Mouse (Mus musculus) heart, postnatal 10 days (tissue): ENCODE results near the gene Hist1h2bh. TPM values are rescaled to one million over a fixed set of nuclear protein-coding genes. Genes with fewer than 3 reads are reported as not detected.
"Not testable (repeated sequence)": the region's sequence is repeated elsewhere in the genome, so short reads cannot be mapped to it uniquely, and the experiment has no call there.

ENCODE experiments used
- DNase-seq, 2 experiments: peaks; one replicate each; pipeline ENCODE4 v3.0.0; 2021
- intact Hi-C: fragments of 180-260 bp; cut with DNase I; formaldehyde crosslinking; loops from one replicate; pipeline ENCODE4 v1.15.1; 2025
- total RNA-seq, 2 experiments: library from RNA; stranded (reverse); gene quantifications; 2 replicates each; pipeline ENCODE4 v1.2.3; 2021

Gene Hist1h2bh
- total RNA-seq, 2 experiments from 2014 or later, result 9.2 to 11.2 TPM

DNA sequence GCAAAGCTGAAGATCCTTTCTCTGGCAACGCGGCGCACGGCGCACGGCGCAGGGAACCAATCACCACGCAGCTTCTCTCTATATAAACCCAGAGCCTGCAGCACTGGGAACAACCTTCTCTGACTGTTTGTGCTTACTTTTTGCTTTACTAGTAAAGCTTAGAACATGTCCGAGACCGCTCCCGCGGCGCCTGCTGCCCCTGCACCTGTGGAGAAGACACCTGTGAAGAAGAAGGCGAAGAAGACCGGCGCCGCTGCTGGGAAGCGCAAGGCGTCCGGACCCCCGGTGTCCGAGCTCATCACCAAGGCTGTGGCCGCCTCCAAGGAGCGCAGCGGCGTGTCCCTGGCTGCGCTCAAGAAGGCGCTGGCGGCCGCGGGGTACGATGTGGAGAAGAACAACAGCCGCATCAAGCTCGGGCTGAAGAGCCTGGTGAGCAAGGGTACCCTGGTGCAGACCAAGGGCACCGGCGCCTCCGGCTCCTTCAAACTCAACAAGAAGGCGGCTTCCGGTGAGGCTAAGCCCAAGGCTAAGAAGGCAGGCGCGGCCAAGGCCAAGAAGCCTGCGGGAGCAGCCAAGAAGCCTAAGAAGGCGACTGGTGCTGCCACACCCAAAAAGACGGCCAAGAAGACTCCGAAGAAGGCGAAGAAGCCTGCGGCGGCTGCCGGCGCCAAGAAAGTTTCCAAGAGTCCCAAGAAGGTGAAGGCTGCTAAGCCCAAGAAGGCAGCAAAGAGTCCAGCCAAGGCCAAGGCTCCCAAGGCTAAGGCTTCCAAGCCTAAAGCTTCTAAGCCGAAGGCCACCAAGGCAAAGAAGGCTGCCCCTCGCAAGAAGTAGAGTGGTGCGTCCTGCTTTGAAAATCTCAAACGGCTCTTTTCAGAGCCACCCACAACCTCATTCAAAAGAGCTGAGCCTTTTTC lies 12.0 kb upstream of the Hist1h2bh start:
- intact Hi-C loops, result no loop called here
- peak; percentile 86 for DNase-seq

- peak in 1 of 2 experiments; percentile 41 for DNase-seq
- intact Hi-C loops, result no loop called here
These were observed 11.2 kb upstream of the Hist1h2bh start for GRCm38 (mm10) chr13:23554393-23554792.

DNA sequence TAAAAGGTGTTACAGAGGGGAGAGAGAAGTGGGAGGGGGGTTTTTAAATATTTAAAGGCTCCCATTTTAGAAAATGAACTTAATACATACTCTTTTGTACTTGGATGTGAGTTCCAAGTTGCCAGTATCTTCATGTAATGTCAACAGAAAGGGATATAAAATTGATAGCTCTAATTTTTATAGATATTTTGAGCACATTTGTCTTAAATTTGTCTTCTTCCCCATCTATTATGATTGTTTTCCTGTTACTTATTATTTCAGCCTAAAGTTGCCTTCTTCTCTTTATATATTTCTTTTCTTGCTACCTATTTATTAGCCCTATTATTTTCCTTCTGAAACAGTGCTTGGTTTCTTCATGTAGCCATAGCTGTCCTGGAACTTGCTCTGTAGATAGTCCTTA lies 9.8 kb upstream of the Hist1h2bh start, which contains the start of gene Hist1h1d:
Gene Hist1h1d, plus strand, starts transcription at position 301 of the 400 bp plus-strand sequence.
- no peak for DNase-seq
- intact Hi-C loops, result no loop called here

DNA sequence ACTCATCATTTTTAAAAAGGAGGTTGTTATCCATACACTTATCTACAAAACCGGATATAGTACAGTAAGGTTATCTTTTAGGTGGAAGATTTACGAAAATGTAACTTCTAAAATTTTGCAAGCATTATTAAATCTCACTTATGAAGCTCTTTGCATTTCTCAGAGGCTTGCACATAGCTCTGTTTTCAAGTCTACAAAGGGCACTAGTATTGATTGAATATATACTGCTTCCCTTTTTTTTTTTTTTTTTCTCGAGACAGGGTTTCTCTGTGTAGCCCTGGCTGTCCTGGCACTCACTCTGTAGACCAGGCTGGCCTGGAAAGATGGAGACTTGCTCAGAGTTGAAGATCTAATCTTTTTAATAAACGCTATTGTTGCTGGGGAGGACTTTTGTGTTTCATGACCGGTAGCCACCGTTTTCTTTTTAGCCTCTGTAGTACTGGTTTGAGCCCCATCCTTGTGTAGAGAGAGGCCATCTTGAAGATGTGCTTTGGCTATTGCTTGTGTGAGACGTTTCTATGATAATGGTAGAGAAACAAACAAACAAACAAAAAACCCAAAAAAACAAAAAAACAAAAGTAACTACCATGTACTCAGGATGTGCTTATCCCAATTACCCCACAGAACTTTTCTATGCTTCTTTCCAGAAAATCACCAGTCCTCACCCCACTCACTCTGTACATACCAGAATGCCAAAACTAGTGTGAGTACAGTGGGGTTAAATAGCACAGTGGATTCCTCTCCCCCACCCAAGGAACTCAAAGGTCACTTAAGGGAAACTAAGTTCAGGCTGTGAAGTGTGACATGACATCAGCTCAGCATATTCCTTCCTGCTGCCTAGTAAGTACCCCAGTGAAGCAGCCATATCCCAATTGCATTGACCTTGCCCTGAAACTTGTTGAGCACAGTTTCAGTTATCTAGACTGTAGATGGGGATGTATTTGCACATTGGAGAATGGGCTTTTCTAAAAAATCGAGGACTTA lies 9.0 kb upstream of the Hist1h2bh start:
- peak in 1 of 2 experiments; percentile 6 for DNase-seq
- intact Hi-C loops, result no loop called here

DNA sequence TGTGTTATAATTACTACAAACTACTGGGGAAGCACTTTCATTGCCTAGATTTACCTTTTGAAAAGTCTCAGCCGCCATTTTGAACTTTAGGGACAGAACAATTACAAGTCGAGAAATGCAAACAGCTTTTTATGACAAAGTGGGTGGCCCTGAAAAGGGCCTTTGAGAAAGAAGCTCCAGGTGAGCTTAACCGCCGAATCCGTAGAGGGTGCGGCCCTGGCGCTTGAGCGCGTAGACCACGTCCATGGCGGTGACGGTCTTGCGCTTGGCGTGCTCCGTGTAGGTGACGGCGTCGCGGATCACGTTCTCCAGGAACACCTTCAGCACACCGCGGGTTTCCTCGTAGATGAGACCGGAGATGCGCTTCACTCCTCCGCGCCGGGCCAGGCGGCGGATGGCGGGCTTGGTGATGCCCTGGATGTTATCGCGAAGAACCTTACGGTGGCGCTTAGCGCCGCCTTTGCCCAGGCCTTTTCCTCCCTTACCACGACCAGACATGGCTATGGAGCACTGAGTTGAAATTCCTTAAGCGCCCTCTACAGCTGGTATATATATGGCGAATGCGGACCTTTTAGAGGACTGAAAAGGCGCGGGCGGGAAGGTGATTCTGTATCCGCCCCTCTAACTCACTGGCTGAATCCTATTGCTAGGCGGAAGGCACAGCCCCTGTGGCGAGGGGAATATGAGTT lies 8.1 kb upstream of the Hist1h2bh start, which contains the start of gene Hist1h4f:
Gene Hist1h4f, minus strand, starts transcription at position 503 of the 689 bp plus-strand sequence.
- intact Hi-C loops, result not testable (repeated sequence)
- DNase-seq, result peak; percentile 90 to 91

GRCm38 (mm10) chr13:23550761-23551145 lies 7.6 kb upstream of the Hist1h2bh start:
- intact Hi-C loops, result no loop called here
- peak in 1 of 2 experiments; percentile 4 for DNase-seq

- DNase-seq, result no peak
- intact Hi-C loops, result no loop called here
These were observed 3.5 kb upstream of the Hist1h2bh start for GRCm38 (mm10) chr13:23546694-23547093.

DNA sequence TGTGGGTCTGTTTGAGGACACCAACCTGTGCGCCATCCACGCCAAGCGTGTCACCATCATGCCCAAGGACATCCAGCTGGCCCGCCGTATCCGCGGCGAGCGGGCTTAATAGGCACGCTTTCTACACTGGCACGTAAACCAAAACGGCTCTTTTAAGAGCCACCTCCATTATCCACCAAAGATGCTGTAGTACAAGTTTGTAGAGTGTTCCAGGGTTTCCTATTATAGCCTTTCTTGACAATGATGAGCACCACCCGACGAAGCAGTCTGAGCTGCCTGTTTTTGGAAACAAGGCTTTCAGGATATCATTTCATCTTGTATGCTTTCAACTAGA lies 1.6 kb upstream of the Hist1h2bh start:
- intact Hi-C loops, result not testable (repeated sequence)
- peak in 1 of 2 experiments; percentile 25 for DNase-seq

DNA sequence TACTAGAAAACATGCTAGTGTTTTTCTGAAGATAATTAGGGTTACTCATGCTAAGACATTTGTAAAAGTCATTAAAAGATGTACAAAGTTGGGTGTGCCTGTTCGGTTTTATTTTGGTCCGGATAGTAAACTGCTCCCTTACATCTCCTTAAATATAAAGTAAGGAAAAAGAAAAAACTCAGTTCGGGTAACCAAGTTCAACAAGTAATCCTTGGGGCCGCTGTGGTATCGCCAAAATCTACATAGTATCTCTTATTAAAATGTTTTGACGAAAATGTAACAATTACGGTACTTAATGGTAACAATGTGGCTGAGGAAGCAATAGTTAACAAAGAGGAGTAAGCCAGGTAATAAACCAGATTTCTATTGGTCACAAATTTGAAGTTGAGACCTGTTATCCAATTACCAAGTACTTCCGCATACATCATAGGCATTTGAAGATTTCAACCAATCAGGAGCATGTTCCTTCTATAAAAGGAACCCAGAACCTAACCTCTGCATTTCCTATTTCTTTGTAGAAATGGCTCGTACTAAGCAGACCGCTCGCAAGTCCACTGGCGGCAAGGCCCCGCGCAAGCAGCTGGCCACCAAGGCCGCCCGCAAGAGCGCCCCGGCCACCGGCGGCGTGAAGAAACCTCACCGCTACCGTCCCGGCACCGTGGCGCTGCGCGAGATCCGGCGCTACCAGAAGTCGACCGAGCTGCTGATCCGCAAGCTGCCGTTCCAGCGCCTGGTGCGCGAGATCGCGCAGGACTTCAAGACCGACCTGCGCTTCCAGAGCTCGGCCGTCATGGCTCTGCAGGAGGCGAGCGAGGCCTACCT lies 984 bp upstream of the Hist1h2bh start, which contains the start of gene Hist1h3f:
Gene Hist1h3f, plus strand, starts transcription at position 88 of the 822 bp plus-strand sequence.
- intact Hi-C loops, result no loop called here
- DNase-seq, result peak; percentile 87 to 88

- intact Hi-C loops, DNase-seq: not testable (repeated sequence)
These were observed 789 bp downstream of the Hist1h2bh start for GRCm38 (mm10) chr13:23542225-23542980.

DNA sequence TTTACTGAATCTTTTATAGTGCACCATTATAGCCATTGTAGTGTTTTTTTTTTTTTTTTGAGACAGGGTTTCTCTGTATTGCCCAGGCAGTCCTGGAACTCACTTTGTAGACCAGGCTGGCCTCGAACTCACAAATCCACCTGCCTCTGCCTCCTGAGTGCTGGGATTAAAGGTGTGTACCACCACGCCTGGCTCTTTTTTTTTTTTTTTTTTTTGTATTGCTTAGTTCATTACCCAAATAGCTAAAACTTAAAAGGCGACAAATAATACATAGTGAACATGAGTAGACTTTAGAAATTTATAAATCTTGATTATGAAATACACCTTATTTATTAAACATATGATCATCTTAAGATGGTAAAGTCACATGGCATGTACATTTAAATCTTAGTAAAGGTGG lies 1.7 kb downstream of the Hist1h2bh start:
- no peak for DNase-seq
- intact Hi-C loops, result no loop called here

- intact Hi-C loops, result loop anchor here (10.0 kb wide), 1 partner anchor 205 kb away; the partner anchor contains the start of genes Hist1h2bb and Hist1h3c
- not testable (repeated sequence) for DNase-seq
These were observed 3.4 kb downstream of the Hist1h2bh start for GRCm38 (mm10) chr13:23539821-23540220.

- intact Hi-C loops, result loop anchor here (10.0 kb wide), 1 partner anchor 207 kb away; the partner anchor contains the start of genes Hist1h2bb and Hist1h3c
- no peak for DNase-seq
These were observed 4.9 kb downstream of the Hist1h2bh start for GRCm38 (mm10) chr13:23538249-23538648.

DNA sequence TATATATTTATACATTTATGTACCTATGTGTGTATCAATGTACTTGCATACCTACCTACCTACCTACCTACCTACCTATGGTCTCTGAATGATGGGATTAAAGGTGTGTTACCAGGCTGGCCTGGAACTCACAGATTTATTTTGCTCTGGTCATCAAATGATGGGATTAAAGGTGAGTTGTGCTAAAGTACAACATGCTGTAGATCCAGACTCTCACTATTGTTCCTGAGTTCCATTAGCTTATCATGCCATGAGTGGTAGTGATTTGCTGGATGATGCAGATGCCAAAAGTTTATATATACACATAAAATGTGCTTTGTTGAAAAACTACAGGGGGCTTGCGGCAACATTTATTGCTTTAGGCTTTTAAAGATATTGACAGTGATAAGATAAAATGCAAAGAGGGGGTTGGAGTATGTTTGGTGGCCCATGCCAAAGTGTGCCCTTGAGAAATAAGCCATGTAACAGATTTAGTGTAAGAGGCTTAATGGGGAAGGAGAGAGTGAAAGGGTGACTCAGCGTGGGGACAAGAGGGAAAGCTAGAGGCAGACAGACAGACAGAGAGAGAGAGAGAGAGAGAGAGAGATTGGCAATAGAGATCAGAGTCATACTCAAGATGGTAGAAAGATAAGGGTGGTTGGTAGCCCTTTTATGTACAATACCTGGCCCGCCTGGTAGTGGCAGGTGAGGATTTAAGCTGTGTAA lies 6.0 kb downstream of the Hist1h2bh start:
- DNase-seq, result no peak
- intact Hi-C loops, result loop anchor here (10.0 kb wide), 1 partner anchor 208 kb away; the partner anchor contains the start of genes Hist1h2bb and Hist1h3c

DNA sequence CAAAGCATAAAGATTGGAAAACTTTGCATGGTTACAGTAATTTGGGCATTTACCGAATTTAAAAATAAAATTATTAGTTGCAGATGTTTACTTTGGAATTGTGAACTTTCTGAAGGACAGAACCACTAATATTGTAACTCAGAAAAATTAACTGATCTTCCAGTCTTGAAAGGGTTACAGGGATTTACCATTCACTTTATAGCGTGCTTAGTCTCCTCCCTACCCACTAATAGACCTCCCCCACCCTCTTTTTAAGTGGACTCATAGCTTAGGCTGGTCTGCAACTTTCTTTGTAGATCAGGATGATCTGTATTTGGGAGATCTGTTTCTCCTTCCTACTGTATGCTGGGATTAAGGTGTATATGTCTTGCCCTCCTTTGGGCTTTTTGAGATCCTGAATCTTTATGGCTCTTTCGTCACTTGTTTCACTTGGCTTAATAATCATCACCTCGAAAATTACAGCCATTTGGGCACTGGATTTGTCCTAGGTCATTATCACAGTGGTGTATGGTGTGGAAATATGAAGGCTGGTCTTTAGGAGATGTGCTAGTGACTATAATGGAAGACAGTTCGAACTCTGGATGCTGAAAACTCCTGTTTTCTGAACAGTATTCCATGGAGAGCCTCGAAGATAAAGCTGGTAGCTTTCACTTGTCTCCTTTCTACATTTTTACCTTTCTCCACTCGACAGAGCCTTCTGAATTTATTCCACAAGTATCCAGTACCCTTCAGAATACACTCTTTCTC lies 6.9 kb downstream of the Hist1h2bh start:
- intact Hi-C loops, result loop anchor here (10.0 kb wide), 1 partner anchor 209 kb away; the partner anchor contains the start of genes Hist1h2bb and Hist1h3c
- DNase-seq, result no peak

DNA sequence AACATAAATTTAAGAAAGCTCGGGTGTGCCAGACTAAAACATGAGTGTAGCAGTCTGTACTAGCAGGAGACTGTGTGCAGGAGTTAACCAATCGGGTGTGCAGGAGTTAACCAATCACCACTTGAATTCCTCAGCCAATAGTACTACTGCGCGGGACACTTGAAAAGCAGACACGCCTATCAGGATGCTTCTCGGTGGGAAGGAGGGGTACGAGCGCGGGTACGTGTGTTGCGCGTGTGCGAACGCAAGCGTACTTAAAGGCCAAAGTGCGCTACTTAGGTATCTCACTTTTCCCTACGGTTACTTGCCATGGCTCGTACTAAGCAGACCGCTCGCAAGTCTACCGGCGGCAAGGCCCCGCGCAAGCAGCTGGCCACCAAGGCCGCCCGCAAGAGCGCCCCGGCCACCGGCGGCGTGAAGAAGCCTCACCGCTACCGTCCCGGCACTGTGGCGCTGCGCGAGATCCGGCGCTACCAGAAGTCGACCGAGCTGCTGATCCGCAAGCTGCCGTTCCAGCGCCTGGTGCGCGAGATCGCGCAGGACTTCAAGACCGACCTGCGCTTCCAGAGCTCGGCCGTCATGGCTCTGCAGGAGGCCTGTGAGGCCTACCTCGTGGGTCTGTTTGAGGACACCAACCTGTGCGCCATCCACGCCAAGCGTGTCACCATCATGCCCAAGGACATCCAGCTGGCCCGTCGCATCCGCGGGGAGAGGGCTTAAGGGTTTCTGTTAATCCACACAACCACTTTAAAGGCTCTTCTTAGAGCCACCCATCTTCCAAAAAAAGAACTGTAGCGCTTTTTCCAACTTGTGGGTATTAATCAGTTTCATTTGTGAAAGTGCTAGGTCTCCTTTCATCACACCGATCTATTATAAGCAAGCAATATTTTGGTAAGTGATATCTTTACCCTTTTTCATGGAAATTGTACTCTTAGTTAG lies 7.8 kb downstream of the Hist1h2bh start, which contains the start of gene Hist1h3g:
Gene Hist1h3g, plus strand, starts transcription at position 286 of the 939 bp plus-strand sequence.
- intact Hi-C loops, result loop anchor here (10.0 kb wide), 1 partner anchor 209 kb away; the partner anchor contains the start of genes Hist1h2bb and Hist1h3c
- peak; percentile 92 to 93 for DNase-seq
